Mouse (Mus musculus): ENCODE measurements at regions not wholly inside any gene's neighbourhood (a gene's known extent, or its start where the extent isn't known, plus 50 kb on each side); places are given as distances from the start of the nearest gene placed in this dataset.
"Not testable (repeated sequence)": the region's sequence is repeated elsewhere in the genome, so short reads cannot be mapped to it uniquely, and the experiment has no call there.

GRCm38 (mm10) chr6:133724627-133725026, 128.9 kb downstream of the Kap start:
- ATAC-seq (replicated peaks in 1 of 2; ENCODE audit: insufficient read depth in 1 of 2, low FRiP score in 2 of 2, low TSS enrichment in 1 of 2, low read depth in 1 of 2, poor library complexity in 2 of 2, severe bottlenecking in 2 of 2) = not testable (repeated sequence)

- ATAC-seq (replicated peaks in 1 of 2; ENCODE audit: insufficient read depth in 1 of 2, low FRiP score in 2 of 2, low TSS enrichment in 1 of 2, low read depth in 1 of 2, poor library complexity in 2 of 2, severe bottlenecking in 2 of 2) = peak; percentile 53 to 56; a peak in 3 of 4 replicates
Measured at GRCm38 (mm10) chr6:133706712-133707111, 146.8 kb downstream of the Kap start.

- ATAC-seq (replicated peaks in 1 of 2; ENCODE audit: insufficient read depth in 1 of 2, low FRiP score in 2 of 2, low TSS enrichment in 1 of 2, low read depth in 1 of 2, poor library complexity in 2 of 2, severe bottlenecking in 2 of 2) = no peak
Measured at GRCm38 (mm10) chr6:133701625-133702024, 151.9 kb downstream of the Kap start.
